Mouse (Mus musculus) layer of hippocampus, postnatal 14 days (tissue): ENCODE results near the gene Creld2. TPM values are rescaled to one million over a fixed set of nuclear protein-coding genes. Genes with fewer than 3 reads are reported as not detected.
"Not testable (repeated sequence)": the region's sequence is repeated elsewhere in the genome, so short reads cannot be mapped to it uniquely, and the experiment has no call there.

Source experiments
- DNase-seq, 2 experiments: peaks; one replicate each; pipeline ENCODE4 v3.0.0; 2021 to 2022; ENCODE audit warnings: low spot score in 2 of 2, mixed read lengths in 1 of 2
- long read RNA-seq, 2 experiments: library from polyadenylated mRNA; stranded (forward); transcript quantifications; one replicate each; pipeline ENCODE4 v2.0.0; 2021
- total RNA-seq, 2 experiments: library from RNA; stranded (reverse); gene quantifications; 2 replicates each; pipeline ENCODE4 v1.2.3; 2021

The Creld2 gene
- total RNA-seq: 10 to 100 TPM; 17.3 to 26.1 TPM
- long read RNA-seq, experiment 1, transcript Creld2-201 (10 exons, 1,366 nt): major isoform, 19 of 22 reads
- long read RNA-seq, experiment 1, partial matches to known transcripts: 2 of 22 reads
- long read RNA-seq, experiment 1, other reads (novel, unspliced or antisense): 1 of 22 reads
- long read RNA-seq, experiment 2, transcript Creld2-201 (10 exons, 1,366 nt): major isoform, 40 of 52 reads
- long read RNA-seq, experiment 2, partial matches to known transcripts: 6 of 52 reads
- long read RNA-seq, experiment 2, other reads (novel, unspliced or antisense): 6 of 52 reads

DNA sequence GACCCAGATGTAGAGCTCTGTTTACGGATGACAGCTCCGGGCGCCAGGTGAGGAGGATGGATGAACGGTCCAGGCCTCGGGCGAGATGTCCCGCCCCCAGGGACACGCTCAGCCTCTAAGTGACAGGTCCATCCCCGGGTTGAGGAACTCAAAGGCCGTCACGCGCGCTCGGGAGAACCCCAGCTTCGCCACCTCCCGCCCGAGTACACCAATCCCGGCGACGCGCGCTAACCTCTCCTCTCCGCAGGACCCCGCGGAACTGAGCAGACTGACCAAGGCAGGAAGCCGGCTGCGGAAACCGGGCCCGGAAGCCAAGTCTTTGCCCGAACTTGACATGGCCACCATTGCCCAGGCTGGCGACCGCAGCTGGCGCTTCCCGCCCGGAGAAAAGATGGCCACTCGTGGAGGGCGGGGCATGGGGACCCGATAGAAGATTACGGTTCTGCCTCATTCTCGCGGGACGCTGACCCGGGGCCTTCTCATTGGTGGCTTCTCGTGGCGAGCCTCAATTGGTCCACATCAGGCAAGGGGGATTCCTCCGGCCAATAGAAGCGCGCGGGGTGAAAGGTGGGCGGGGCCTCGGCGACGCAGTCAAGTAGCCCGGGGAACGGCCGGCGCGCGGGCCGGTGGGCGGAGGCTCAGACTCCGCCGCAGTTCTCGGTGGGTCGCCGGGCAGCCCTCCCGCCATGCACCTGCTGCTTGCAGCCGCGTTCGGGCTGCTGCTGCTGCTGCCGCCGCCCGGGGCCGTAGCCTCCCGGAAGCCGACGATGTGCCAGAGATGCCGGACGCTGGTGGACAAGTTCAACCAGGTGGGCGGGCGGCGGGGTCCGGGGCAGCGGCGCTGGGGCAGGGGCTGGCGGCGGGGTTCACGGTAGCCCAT is at the start of gene Creld2, which contains the start of gene Alg12:
Creld2 (plus strand) TSS at position 621 of the 880 bp plus-strand sequence.
Alg12 (minus strand) TSS at position 293 of the 880 bp plus-strand sequence.
- peak; percentile 99 to 100 for DNase-seq

DNA sequence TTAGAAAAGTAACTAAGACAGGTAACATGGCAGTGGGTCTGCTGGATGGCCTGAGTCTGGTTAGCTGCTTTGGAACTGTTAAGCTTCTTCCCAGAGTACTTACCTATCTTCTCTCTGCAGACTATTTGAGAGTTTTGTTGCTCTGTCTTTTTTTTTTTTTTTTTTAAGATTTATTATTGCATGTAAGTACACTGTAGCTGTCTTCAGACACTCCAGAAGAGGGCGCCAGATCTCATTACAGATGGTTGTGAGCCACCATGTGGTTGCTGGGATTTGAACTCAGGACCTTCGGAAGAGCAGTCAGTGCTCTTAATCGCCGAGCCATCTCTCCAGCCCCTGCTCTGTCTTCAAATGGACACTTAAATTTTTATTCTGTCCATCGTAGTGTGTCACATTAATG is 44.8 kb upstream of the Creld2 start:
- not testable (repeated sequence) for DNase-seq

DNA sequence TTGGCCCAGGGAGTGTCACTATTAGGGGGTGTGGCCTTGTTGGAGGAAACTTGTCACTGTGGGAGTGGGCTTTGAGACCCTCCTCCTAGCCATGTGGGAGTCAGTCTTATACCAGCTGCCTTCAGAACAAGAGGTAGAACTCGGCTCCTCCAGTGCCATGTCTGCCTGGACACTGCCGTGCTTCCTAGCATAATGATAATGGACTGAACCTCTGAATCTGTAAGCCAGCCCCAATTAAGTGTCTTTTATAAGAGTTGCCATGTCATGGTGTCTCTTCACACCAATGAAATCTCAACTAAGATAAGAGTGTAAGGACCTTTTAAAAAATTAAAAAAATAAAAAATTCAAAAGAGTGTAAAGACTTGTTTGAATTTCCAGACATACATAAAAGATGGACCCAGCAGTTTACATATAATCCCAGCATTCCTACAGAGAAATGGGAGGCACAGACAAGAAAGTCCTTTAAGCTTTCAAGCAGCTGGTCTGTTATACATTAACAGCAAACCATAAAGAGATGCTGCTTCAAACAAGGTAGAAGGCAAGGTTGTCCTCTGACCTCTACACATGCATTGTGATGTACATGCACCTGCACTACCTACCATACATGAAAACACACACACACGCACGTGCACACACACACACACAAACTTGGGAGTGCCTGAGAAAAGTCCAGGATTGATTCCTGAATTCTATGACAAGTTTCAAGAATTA is 27.2 kb upstream of the Creld2 start:
- DNase-seq: no peak

DNA sequence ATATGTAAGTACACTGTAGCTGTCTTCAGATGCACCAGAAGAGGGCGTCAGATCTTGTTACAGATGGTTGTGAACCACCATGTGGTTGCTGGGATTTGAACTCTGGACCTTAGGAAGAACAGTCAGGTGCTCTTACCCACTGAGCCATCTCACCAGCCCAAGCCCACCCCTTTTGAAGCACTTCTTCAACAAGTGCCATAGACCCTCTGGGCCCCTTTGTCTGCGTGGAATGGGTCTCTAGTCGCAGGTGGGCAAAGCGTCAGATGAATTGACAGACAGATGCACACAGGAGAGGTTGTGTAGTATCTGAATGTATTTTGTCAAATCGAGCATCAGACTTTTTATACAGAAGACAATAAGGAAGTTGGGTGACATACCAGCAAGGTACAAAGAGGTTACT is 24.7 kb upstream of the Creld2 start:
- DNase-seq: not testable (repeated sequence)

DNA sequence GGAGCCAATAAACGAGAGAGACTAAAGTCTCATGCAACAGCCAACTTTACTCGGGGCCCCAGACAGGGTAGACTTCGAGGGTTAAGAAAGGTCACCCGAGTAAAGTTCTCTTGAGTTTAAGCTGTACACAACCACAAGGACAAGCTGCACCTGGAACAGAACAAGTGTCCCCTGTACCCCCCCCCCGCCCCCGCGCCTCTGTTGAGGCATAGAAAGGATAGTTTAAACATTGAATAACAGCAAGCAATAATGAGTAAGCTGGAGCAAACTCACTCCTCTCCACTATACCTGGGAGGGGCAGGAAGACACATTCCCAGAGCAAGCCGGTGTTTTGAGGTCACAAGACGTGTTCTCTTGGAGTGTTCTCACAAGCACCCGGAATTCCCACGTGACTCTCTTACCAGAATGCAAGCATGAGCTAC is 19.5 kb upstream of the Creld2 start:
- DNase-seq: no peak

DNA sequence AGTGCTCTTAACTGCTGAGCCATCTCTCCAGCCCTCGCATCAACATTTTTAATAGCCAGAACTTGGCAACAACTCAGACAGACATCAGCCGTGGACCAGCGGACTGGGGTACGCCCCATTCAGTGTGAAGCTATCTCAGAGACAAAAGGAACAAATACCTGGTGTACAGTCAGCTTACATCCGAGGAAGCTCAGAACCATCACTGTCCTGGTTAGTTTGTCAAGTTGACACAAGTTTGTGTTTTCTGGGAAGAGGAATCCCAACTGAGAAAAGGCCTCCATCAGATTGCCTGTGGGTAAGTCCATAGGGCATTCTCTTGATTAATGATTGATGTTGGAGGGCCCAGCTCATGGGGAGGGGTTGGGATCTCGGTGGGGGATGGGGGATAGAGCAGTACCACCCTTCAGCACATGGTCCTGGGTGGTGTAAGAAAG is 18.5 kb upstream of the Creld2 start:
- no peak for DNase-seq

DNA sequence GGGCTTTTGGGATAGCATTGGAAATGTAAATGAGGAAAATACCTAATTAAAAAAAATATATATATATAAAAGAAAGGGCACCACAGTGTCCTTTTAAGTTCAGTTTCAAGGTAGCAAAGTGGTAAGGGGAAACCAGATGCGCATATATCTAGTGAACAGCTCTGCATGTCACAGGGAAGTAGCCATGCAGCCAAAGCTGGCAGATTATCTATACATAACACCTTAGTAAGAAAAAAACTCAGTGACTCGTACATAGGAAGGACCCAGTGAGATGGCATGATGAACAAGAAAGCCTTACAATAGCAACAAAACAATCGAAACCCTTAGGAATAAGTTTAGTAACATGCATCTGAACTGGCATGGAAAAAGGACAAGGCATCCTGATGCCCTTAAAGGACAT is 17.5 kb upstream of the Creld2 start:
- DNase-seq: no peak

DNA sequence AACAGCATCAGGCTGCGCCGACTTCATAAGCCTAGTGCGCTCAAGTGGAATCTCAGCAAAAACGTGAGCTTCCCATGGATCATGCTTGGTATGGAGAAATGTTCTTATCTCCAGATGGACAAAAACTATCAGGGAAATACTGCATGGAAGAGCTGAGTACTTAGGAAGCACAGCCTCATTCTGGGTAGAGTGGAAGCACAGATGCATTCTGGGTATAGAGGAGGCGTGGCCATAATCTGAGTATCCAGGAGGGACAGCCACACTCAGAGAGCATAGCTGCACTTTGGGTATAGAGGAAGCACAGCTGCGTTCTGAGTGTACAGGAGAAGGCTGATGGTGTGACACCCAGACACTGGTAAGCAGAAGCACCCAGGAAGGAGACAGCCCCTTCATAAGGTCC is 17.1 kb upstream of the Creld2 start:
- no peak for DNase-seq

DNA sequence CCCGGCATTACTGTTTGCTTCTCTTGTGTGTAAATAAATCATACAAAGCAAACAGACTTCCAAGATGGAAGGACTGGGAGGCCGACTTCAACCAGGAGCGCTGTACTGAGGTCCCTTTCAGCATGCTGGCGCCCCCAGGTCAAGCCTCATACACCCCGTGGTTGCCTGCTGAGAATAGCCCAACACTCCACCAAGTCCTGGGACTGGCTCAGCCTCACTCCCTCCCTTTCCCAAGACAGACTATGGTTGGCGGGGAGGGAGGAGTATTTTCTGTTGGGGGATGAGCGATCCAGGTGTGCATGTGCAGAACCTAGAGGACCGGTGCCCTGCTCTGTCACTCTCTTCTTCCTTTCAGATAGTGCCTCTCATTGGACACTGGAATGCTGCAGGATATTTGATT is 11.3 kb upstream of the Creld2 start:
- no peak for DNase-seq

DNA sequence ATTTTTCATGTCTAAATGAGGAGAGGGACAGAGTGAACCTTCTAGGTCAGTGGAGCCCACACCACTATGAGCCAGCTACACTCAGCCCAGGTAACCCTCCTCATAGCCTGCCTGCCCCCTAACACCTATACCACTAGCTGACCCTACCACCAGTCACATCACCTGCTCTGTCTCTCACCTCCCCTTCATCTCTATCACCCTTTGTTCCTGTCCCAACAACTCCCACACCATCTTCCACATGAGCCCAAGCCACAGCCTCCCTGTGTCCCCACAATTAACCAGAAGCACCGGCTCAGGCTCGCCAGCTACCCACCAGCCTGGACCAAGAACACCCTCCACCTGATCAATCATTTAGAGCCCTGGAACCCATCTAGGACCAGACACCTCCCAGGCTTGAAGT is 9.1 kb upstream of the Creld2 start:
- no peak for DNase-seq

DNA sequence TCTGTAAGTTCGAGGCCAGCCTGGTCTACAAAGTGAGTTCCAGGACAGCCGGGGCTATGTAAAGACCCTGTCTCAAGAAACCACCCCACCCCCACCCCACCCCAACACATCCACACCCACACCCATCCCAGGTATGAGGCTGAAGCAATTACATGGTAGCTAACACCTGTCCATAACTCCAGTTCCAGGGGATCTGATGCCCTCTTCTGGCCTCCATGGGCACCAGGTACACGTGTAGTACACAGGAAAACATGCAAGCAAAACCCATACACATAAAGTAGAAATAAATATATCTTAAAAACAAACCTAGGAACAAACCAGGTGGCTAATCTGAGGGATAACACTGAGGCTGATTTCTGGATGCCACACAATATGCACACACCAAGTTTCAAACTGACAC is 6.2 kb upstream of the Creld2 start:
- DNase-seq: no peak

DNA sequence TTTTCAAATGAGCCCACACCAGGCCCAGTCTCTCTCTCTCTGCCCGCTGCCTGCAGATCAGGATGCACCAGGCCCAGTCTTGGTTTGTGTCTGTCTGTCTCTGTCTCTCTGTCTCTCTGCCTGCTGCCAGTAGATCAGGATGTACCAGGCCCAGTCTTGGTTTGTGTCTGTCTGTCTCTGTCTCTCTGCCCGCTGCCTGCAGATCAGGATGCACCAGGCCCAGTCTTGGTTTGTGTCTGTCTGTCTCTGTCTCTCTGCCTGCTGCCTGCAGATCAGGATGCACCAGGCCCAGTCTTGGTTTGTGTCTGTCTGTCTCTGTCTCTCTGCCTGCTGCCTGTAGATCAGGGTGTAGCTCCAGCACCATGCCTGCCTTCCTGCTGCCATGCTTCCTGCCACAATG is 5.6 kb upstream of the Creld2 start:
- not testable (repeated sequence) for DNase-seq

DNA sequence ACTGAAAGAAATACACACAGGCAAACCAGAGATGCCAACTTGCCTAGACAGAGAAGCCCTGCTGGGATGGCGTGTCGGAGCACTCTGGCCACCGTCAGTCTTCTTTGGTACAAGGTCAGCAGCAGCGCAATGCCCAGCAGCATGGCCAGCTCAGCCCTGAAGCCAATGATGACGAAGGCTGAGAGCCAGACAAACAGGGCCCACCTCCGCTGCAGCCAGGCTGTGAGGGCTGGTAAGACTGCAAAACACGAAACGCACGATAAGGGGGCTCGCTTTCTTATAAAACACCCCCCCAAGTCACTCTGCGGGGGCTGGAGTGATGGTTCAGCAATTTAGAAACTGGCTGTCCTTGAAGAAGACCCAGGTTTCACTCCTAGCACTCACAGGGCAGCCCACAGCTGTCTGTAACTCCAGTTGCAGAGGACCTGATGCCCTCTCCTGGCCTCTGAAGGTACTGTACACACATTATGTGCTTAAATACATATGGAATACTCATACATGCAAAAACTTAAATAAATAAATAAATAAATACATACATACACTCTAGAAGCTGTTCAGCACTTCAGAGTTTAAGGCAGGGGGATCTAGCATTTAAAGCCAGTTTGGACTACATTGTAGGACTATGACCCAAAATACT is 4.9 kb upstream of the Creld2 start:
- no peak for DNase-seq

DNA sequence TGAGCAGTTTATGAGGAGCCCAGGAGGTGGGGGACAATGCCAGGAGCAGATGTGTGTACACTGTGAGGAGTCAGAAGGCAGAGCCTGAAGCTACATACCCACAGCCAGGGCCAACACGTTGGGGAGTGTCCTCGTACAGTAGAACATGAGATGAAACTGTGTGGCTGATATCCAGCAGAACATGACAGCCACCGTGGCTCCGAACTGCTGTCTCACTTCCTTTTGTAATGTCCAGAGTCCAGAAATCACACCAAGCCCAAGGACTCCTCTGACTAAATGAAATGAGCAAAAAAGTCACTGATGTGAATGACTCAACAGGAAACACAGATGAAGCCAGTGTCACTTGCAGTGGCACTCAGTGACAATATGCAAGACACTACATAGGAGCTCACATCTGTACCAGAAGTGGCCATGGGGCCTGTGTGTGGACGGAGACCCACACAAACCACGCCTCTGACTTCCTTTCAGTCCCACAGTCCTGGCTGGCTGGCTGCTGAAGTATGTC is 4.2 kb upstream of the Creld2 start:
- no peak for DNase-seq

DNA sequence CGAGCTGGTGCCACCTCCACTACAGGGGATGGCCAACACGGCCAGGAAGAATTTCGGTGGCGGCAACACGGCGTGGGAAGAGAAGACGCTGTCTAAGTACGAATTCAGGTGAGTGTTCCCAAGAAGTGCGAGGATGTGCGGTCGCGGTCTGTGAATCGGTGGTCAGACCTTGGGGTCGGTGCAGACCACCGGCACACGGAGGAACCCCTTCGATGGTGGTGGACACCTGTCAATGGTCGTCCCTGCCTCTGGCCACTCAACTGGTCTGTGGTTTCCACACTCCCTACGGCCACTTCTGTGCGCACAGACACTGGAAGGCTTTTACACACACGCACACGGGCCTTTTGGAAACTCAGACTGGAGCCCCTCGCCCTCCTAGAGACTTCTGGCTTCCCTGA is 459 bp downstream of the Creld2 start:
- peak in 1 of 2 experiments; percentile 33 for DNase-seq

DNA sequence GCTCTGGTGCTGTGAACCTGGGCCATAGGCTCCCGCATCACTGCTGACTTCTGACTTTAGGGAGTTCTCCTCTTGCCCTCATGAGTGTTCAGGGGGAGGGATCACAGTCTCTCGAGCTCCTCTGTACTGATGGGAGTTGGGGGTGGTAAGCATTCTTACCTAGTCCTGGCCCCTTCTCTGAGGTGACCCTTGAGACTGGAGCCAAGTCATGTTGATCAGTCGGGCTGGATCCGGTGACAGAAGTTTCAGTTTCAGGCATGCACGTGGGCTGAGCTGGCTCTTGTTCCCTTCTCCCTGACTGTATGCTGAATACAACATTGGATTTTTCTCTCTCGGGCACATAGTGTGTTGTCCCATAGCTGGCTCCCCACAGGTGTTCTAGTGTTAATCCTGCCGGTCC is 2.0 kb downstream of the Creld2 start:
- DNase-seq: no peak

DNA sequence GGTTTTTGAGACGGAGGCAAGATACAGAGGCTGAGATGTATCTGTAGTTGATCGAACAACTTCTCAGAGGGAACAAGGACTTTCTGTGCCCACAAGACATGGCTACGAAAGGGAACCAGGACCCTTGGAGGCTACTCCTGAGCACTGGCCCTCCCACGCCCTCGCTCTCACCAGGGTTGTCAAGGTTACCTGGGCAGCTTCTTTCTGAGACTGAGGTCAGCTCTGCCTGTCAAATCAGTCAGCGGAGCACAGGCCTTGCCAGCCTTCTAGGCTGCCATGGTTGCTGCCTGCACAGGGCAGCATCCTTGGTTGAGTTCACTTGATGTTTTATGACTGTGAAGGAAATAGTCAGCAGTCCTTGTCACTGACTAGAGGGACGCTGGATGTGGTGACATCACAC is 3.1 kb downstream of the Creld2 start:
- DNase-seq: no peak

DNA sequence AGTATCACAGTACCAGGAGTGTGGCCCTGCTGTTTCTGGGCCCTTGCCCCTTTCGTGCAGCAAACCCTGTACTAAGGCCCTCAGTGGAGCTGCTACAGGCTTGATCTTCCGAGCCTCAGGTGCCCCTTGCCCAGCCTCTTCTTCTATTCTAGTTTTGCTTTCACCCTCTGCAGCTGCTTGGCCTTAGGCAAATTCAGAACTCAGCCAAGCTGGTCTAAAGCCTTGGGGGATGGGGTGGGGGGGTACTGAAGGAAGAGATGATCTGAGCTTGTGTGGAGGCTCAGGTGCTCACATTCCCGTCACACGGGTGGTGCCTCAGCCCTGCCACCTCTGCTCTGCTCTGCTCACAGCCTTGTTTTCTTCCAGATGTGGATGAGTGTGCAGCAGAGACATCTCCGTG is 3.9 kb downstream of the Creld2 start:
- no peak for DNase-seq

DNA sequence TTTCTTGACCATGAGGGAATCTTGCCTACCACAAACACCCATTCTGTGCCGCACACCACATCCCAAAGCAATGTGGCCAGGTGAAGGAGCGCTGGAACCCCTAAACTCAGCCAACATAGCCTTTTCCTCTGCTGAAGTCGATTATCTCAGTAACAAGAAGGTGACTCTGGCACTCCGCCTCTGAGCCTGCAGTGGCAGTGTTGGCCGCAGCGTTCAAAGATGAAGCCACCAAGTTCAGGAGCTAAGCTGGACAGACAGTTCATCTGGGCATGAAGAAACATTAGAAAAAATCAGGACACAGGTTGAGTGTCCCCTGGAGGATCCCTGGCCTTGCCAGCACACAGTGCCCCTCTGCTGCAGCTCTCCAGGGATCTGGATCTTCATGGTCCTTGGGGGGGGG is 8.0 kb downstream of the Creld2 start:
- no peak for DNase-seq

DNA sequence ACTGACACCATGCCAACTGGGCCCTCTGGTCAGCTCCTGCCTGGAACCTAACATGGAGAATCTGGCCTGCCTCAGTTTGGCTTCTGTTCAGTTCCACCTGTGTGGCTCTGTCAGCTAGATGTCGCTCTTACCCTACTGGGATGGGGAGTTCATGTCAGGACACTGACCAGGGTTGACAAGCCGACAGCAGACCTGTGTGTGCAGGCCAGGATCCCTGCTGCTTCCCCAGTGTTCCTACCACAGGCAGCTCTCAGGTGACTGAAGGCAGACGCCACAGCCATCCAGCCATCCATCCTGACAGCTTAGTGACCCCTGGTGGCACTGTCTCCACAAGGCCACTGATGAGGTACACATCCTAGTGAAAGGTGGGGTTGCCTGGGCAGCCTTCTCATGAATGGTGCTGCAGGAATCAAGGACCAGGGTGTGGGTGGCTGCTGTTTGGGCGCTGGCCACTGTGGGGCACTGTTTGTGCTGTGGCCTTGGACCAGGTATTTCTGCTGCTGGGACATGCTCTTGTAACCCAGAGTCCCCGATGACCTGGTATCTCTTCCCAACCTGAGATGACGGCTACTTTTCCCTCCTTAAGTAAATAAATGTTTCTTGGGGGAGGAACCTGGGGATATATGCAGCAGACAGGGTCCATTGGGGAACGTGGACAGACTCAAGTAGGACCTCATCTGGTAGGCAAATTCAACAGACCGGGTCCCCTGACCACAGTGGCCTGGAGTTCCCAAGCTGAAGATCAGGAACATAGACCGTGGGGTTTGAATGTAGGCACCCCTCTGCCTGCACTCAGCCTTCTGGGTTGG is 8.7 kb downstream of the Creld2 start:
- peak; percentile 57 to 59 for DNase-seq
